Mouse (Mus musculus) thymus, adult 2 months (tissue): ENCODE measurements around the gene Rcan1. TPM values are rescaled to one million over a fixed set of nuclear protein-coding genes. Genes with fewer than 3 reads are reported as not detected.

Experiments
- DNase-seq: peaks from one replicate; pipeline ENCODE4 v3.0.0; 2021
- H3K27ac ChIP-seq: fragments of 200-500 bp; 2 replicates; pipeline ENCODE4 v1.5.1; 2012; ENCODE audit warnings: low read length, control low read depth; ENCODE audit not compliant: control insufficient read depth, insufficient read depth
- H3K27me3 ChIP-seq: fragments of 200-500 bp; 2 replicates; pipeline ENCODE4 v1.6.1; 2012; ENCODE audit warnings: mild to moderate bottlenecking, low read length, moderate library complexity, mixed read lengths; ENCODE audit not compliant: control insufficient read depth, insufficient read depth
- H3K36me3 ChIP-seq: fragments of 200-500 bp; 2 replicates; pipeline ENCODE4 v1.6.1; 2012; ENCODE audit warnings: mild to moderate bottlenecking, low read length, moderate library complexity; ENCODE audit not compliant: control insufficient read depth, insufficient read depth
- H3K4me1 ChIP-seq: fragments of 200-500 bp; replicated peaks from 2 replicates; pipeline ENCODE4 v1.6.1; 2012; ENCODE audit warnings: low read length; ENCODE audit not compliant: control insufficient read depth, insufficient read depth
- H3K4me3 ChIP-seq: fragments of 200-500 bp; 2 replicates; pipeline ENCODE4 v1.5.1; 2012; ENCODE audit warnings: mild to moderate bottlenecking, low read length, control low read depth, moderate library complexity; ENCODE audit not compliant: control insufficient read depth, insufficient read depth
- CTCF ChIP-seq: fragments of 200-500 bp; IDR thresholded peaks from 2 replicates; pipeline ENCODE4 v1.5.1; 2012; ENCODE audit warnings: mild to moderate bottlenecking, control low read depth, low read length, moderate library complexity, borderline replicate concordance; ENCODE audit not compliant: control insufficient read depth, poor library complexity, insufficient read depth; ENCODE audit errors: extremely low read depth
- POLR2A ChIP-seq: fragments of 200-500 bp; IDR thresholded peaks from 2 replicates; pipeline ENCODE4 v1.6.1; 2012; ENCODE audit warnings: mild to moderate bottlenecking, low read length, control low read depth, moderate library complexity; ENCODE audit not compliant: control insufficient read depth, poor library complexity, insufficient read depth; ENCODE audit errors: extremely low read depth
- WGBS: fragments of 180-500 bp; shearing (Covaris S2); methylation state at CpG from one replicate; pipeline ENCODE4 v1.1.7; 2018; 5-methylcytosine and 5-hydroxymethylcytosine counted together
- polyA plus RNA-seq: library from polyadenylated mRNA; depleted of rRNA; stranded (reverse); fragments of >200 nt; gene quantifications from 2 replicates; pipeline ENCODE4 v1.2.3, GENCODE M21; 2012

Gene Rcan1
- polyA plus RNA-seq, 1 experiment = 13.8 TPM

DNA sequence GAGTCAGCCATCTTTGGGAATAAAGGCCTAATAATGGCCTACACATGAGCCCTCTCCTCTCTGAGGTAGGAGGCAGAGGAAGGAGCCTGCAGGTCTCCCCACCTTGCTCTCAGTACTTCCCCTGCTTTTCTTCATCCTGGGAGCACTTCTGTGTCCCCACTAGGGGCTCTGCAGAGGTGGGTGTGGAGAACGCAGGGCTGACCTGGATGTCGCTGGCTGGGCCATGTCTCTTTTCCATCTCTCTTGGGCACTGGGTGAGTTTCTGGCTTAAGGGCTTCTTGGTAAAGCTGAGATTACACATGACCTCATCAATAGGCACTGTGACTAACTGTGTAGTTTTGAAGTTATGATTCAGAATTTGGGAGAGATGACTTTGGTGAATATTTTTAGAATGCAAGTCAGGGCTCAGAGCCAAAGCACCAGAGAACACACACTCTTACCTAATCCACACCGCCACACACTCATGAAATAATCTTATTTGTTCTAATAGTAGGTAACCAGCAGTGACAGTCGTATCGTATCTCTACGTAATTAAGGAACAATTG, 72.0 kb downstream of the Rcan1 start:
- DNase-seq = no peak
- Histone ChIP-seq H3K4me3 (no peak overlapping the region), H3K27ac (no peak overlapping the region)

DNA sequence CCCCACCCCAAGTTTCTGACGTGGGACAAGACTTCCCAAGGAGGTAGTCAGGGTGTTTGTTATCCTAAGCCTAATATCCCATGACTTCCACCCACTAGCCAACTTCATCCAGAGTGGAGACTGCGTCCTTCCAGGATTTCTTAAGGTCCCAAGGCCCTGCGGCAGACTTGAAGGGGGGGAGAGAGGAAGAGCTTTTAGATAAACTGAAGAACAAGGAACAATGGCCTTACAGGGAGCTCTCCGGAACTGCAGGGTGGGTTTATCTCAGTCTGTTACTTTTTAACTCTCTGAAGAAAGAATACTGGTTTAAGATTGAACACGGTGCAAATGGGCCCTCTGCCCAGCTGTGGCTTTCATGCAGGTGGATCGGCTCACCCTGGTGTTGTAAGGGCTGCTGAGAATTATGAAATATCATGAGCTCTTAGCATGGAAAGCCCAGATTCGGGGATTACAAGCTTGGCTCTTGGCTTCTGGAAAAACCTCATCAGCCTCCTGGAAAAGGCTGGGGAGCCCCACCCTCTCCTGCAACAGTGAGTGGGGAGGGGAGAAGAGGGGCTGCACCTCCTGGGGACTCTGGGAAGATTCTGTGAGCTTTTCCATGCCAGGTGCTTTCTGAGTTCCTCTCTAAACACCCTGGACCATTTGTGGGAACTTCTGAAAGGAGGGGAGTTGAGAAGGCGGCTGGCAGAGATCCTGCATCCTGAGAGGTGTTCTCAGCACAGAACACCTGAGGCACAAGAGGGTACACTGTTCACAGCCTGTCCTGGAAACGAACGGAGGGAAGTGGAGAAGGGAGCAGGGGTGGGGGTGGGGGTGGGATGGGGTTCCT, 72.7 kb downstream of the Rcan1 start:
- 93% methylated on average over 10 of the region's 10 CpGs for WGBS
- Histone ChIP-seq H3K27me3 (peaks cover 4% of the 10 kb centered on the region), H3K4me3 (no peak overlapping the region), H3K36me3 (no peaks in the 10 kb centered on the region), H3K4me1 (no peaks in the 10 kb centered on the region), H3K27ac (no peak overlapping the region)
- no peak for DNase-seq
- TF ChIP-seq POLR2A (no peak), CTCF (no peak)

More for the DNA sequence above, 72.0 kb downstream of the Rcan1 start:
- peaks cover 4% of the 10 kb centered on the region for H3K27me3 ChIP-seq
- WGBS = 94% methylated on average over 6 of the region's 6 CpGs
- H3K36me3 ChIP-seq = no peaks in the 10 kb centered on the region
- no peaks in the 10 kb centered on the region for H3K4me1 ChIP-seq
- TF ChIP-seq POLR2A (no peak), CTCF (no peak)

DNA sequence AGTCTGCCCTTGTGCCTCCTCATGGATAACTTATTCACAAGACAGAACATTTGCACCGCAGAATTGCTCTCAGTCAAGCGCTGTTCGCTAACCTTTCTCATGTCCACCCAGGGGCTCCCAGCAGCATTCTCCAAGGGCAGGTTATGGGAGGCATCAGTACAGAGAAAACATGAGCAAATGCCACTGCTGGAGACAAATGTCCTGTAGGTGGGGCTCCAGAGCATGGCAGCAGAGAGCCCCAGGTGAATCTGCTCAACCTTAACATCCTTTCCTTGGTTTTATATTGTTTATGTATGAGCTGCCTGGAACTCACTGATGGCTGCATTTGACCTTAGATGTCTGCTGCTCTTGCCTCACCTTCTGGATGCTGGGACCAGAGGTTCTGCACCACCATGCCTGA, 76.9 kb downstream of the Rcan1 start:
- no peaks in the 10 kb centered on the region for H3K4me1 ChIP-seq
- H3K27me3 ChIP-seq = no peaks in the 10 kb centered on the region
- H3K36me3 ChIP-seq = no peaks in the 10 kb centered on the region
- H3K4me3 ChIP-seq = no peak overlapping the region
- DNase-seq = no peak
- no peak for TF ChIP-seq CTCF
- no peak for TF ChIP-seq POLR2A
- 98% methylated on average over 3 of the region's 3 CpGs for WGBS
- H3K27ac ChIP-seq = no peak overlapping the region

DNA sequence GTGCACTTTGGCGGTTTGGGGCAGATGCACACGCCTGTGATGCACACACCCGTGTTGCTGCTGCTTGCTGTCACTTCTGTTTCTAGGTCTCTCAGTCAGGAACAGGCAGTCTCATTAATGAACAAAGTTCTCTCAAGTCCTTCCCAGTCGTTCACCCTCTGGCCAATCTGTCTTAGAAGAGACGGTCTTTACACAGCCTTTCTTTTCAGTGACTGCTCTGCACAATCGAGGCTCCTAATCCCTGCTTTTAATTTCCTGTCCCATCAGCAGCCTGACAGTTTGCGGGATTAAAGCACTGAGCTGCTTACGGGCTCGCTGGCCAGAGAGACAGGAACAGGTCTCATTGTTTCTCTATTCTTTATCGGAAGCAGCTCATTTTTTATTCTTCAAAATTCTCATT, 83.0 kb downstream of the Rcan1 start:
- DNase-seq = no peak
- no peak overlapping the region for H3K27ac ChIP-seq
- no peaks in the 10 kb centered on the region for H3K36me3 ChIP-seq
- H3K4me3 ChIP-seq = no peak overlapping the region
- H3K27me3 ChIP-seq = no peaks in the 10 kb centered on the region
- WGBS = 81% methylated on average over 10 of the region's 10 CpGs
- no peak for TF ChIP-seq CTCF
- no peak for TF ChIP-seq POLR2A
- H3K4me1 ChIP-seq = no peaks in the 10 kb centered on the region

DNA sequence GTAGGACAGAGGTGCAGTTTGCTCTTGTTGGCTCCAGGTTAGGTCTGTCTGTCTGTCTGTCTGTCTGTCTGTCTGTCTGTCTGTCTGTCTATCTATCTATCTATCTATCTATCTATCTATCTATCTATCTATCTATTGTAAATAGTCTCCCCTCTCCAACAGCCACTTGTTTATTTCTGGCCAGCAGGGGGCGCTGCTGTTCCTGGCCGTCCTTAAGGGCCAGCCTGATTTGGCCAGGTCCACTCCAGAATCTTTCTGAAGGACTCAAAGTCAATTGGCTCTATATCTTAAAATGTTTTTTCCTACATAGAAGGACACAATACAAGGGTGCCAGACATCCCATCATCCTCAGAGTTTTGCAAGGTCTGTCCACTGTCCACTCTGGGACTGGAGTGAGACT, 85.6 kb downstream of the Rcan1 start:
- DNase-seq = peak; percentile 43
- WGBS = 4% methylated on average over 2 of the region's 2 CpGs
- no peak for TF ChIP-seq POLR2A
- peak; percentile 65; the same call in 1 of the 2 replicates for TF ChIP-seq CTCF
- H3K27me3 ChIP-seq = no peaks in the 10 kb centered on the region
- no peak overlapping the region for H3K27ac ChIP-seq
- H3K4me1 ChIP-seq = no peaks in the 10 kb centered on the region
- no peaks in the 10 kb centered on the region for H3K36me3 ChIP-seq
- H3K4me3 ChIP-seq = no peak overlapping the region

DNA sequence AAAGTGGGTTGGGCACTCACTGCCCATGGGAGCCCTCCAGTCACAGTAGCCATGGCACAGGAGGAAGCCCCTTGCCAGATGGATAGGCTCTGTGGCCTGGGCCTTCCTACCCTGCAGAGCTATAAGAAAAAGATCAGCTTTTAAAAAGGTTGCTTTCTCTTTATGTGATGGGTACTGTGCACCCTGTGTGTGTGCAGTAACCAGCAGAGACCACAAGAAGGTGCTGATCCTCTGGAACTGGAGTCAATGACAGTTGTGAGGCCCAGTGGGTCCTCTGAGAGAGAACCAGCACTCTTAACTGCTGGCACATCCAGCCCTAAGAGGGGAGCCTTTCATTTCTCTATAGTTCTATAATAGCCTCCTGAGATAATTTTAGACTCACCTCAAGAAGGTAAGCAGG, 87.3 kb downstream of the Rcan1 start:
- no peak for DNase-seq
- H3K36me3 ChIP-seq = no peaks in the 10 kb centered on the region
- H3K27ac ChIP-seq = no peak overlapping the region
- no peaks in the 10 kb centered on the region for H3K4me1 ChIP-seq
- no peaks in the 10 kb centered on the region for H3K27me3 ChIP-seq
- TF ChIP-seq CTCF = no peak
- TF ChIP-seq POLR2A = no peak
- H3K4me3 ChIP-seq = no peak overlapping the region

DNA sequence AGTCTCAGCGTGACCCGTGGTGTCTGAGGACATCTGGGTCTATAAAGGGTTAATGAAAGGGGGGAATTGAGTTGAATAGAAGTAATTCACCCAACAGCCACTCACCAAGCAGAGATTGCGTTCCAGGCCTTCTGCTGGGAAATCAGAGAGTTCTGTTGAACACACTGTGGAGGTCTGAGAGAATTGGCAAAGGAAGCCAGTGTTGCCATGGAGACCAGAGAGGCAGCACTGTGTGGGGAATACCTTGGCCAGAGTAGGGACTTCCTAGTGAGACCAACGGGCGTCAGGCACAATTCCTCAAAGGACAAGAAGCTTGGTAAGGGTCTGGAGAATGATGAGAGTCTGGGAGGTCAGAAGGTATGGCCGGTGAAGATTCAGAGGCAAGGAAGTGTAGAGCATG, 88.2 kb downstream of the Rcan1 start:
- Histone ChIP-seq H3K36me3 (no peaks in the 10 kb centered on the region), H3K27ac (no peak overlapping the region), H3K4me1 (no peaks in the 10 kb centered on the region), H3K27me3 (no peaks in the 10 kb centered on the region), H3K4me3 (no peak overlapping the region)
- WGBS = 70% methylated on average over 6 of the region's 6 CpGs
- no peak for TF ChIP-seq POLR2A
- TF ChIP-seq CTCF = no peak
- no peak for DNase-seq
